Mouse (Mus musculus) large intestine, adult 2 months (tissue): ENCODE results near the gene Gper1. TPM values are rescaled to one million over a fixed set of nuclear protein-coding genes. Genes with fewer than 3 reads are reported as not detected.
A peak's percentile ranks its signal among the peaks of the same experiment; 100 is the strongest.

ENCODE experiments used
- DNase-seq: peaks from one replicate; pipeline ENCODE4 v3.0.0-alpha.2; 2012; ENCODE audit warnings: low read depth, low spot score
- WGBS: fragments of 180-500 bp; shearing (Covaris S2); methylation state at CpG from one replicate; pipeline ENCODE4 v1.1.7; 2018; 5-methylcytosine and 5-hydroxymethylcytosine counted together
- polyA plus RNA-seq: library from polyadenylated mRNA; depleted of rRNA; stranded (reverse); fragments of >200 nt; gene quantifications from 2 replicates; pipeline ENCODE4 v1.2.3, GENCODE M21; 2012; rRNA removed

Gene Gper1
- 0.93 and 1.7 TPM in 2 replicates for polyA plus RNA-seq

- 17% methylated on average over 21 of the region's 21 CpGs for WGBS
- DNase-seq = no peak
Measured at GRCm38 (mm10) chr5:139423026-139423865, at the start of gene Gper1. Gene Gper1, plus strand, starts transcription at chr5:139423151.

GRCm38 (mm10) chr5:139373889-139374444 is 49.0 kb upstream of the Gper1 start:
- 36% methylated on average over 6 of the region's 6 CpGs for WGBS
- no peak for DNase-seq

- DNase-seq = no peak
- WGBS = 56% methylated on average over 2 of the region's 2 CpGs
Measured at GRCm38 (mm10) chr5:139374841-139375240, 48.1 kb upstream of the Gper1 start.

GRCm38 (mm10) chr5:139377468-139378270 is 45.3 kb upstream of the Gper1 start, which contains the start of gene Gpr146:
Gene Gpr146, plus strand, starts transcription at chr5:139377697.
- no peak for DNase-seq
- 68% methylated on average over 18 of the region's 18 CpGs for WGBS

GRCm38 (mm10) chr5:139378271-139378556 is 44.7 kb upstream of the Gper1 start:
- WGBS = 87% methylated on average over 7 of the region's 7 CpGs
- DNase-seq = no peak

GRCm38 (mm10) chr5:139378986-139379629 is 43.8 kb upstream of the Gper1 start:
- DNase-seq = no peak
- 23% methylated on average over 21 of the region's 21 CpGs for WGBS

- DNase-seq = no peak
- 13% methylated on average over 8 of the region's 8 CpGs for WGBS
Measured at GRCm38 (mm10) chr5:139379771-139380384, 43.1 kb upstream of the Gper1 start.

- peak; percentile 76 for DNase-seq
- 3% methylated on average over 73 of the region's 73 CpGs for WGBS
Measured at GRCm38 (mm10) chr5:139380385-139381248, 42.3 kb upstream of the Gper1 start.

- no peak for DNase-seq
- WGBS = 63% methylated on average over 18 of the region's 18 CpGs
Measured at GRCm38 (mm10) chr5:139381586-139382513, 41.1 kb upstream of the Gper1 start.

- WGBS = 64% methylated on average over 8 of the region's 8 CpGs
- no peak for DNase-seq
Measured at GRCm38 (mm10) chr5:139382760-139383159, 40.2 kb upstream of the Gper1 start.

- 86% methylated on average over 9 of the region's 9 CpGs for WGBS
- no peak for DNase-seq
Measured at GRCm38 (mm10) chr5:139383234-139383633, 39.7 kb upstream of the Gper1 start.

- WGBS = 31% methylated on average over 10 of the region's 10 CpGs
- no peak for DNase-seq
Measured at GRCm38 (mm10) chr5:139384531-139384930, 38.4 kb upstream of the Gper1 start.

- DNase-seq = no peak
- 98% methylated on average over 5 of the region's 5 CpGs for WGBS
Measured at GRCm38 (mm10) chr5:139386047-139386446, 36.9 kb upstream of the Gper1 start.

GRCm38 (mm10) chr5:139387329-139388194 is 35.4 kb upstream of the Gper1 start:
- WGBS = 84% methylated on average over 10 of the region's 10 CpGs
- DNase-seq = no peak

GRCm38 (mm10) chr5:139388195-139388570 is 34.8 kb upstream of the Gper1 start:
- WGBS = 59% methylated on average over 4 of the region's 4 CpGs
- no peak for DNase-seq

- DNase-seq = no peak
- WGBS = 73% methylated on average over 17 of the region's 17 CpGs
Measured at GRCm38 (mm10) chr5:139388694-139389675, 34.0 kb upstream of the Gper1 start.
